Mouse (Mus musculus) CD4-positive helper T cell, adult 2 months (primary cell): ENCODE results near the gene Il21r.

ENCODE experiments used
- DNase-seq: peaks from one replicate; pipeline ENCODE4 v3.0.0-alpha.2; 2012; ENCODE audit warnings: low read depth, missing footprints, low spot score

Il21r gene

GRCm38 (mm10) chr7:125638376-125638775, 35.1 kb downstream of the Il21r start:
- no peak for DNase-seq

GRCm38 (mm10) chr7:125638870-125639386, 35.7 kb downstream of the Il21r start:
- DNase-seq = peak; percentile 84

- no peak for DNase-seq
Observed at GRCm38 (mm10) chr7:125643880-125644279, 40.7 kb downstream of the Il21r start.

GRCm38 (mm10) chr7:125645413-125645812, 42.2 kb downstream of the Il21r start:
- no peak for DNase-seq

GRCm38 (mm10) chr7:125649013-125649412, 45.8 kb downstream of the Il21r start:
- no peak for DNase-seq

GRCm38 (mm10) chr7:125657511-125657910, 54.3 kb downstream of the Il21r start:
- DNase-seq = no peak

- no peak for DNase-seq
Observed at GRCm38 (mm10) chr7:125663654-125664053, 60.4 kb downstream of the Il21r start.

GRCm38 (mm10) chr7:125670865-125671264, 67.6 kb downstream of the Il21r start:
- DNase-seq = no peak

- no peak for DNase-seq
Observed at GRCm38 (mm10) chr7:125671396-125671795, 68.2 kb downstream of the Il21r start.

- DNase-seq = peak; percentile 53
Observed at GRCm38 (mm10) chr7:125674916-125675315, 71.7 kb downstream of the Il21r start.

GRCm38 (mm10) chr7:125678756-125679155, 75.5 kb downstream of the Il21r start:
- no peak for DNase-seq

- no peak for DNase-seq
Observed at GRCm38 (mm10) chr7:125679936-125680335, 76.7 kb downstream of the Il21r start.
